Mouse (Mus musculus): Measurements from ENCODE around the gene Sntn.

Gene Sntn

DNA sequence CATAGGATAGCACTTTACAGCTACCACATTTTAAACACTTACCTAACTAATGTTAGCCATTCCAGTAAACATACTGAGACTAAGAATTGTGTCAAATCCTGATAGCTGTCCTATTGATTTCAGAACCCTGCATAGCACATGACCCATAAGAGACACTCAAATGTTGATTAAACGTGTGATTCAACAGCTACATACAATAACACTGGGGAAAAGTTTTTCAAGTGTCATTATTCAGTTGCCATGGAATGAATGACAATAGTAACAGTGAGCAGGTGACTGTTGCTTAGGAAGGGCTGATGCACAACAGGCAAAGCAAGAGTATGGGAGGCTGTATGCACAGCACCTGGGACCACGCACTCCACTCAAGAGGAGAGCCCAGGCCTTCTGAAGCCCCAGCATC is at the start of gene Sntn:
Gene Sntn, plus strand, starts transcription at position 301 of the 400 bp plus-strand sequence.
- DNase-seq (ENCODE audit: low read depth, low spot score): no peak

DNA sequence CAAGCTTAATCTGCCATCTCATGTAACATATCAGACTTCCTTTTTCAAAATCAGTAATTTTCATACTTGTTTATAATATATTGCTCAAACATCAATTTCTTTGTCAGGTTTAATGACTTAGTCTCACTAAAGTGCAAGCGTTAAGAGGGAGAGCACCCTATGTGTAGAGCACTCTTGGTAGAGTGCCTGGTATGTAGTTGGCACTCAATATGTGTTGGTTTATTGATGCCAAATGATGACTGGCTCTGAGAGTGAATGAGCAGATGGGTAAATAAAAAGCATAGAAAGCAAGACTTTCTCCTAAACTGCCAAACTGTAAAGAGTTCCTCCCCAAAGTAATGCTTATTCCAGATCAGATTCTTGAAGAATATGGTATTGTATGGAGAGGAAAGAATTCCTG is 20.8 kb upstream of the Sntn start:
- no peak for DNase-seq (ENCODE audit: low read depth, low spot score)

DNA sequence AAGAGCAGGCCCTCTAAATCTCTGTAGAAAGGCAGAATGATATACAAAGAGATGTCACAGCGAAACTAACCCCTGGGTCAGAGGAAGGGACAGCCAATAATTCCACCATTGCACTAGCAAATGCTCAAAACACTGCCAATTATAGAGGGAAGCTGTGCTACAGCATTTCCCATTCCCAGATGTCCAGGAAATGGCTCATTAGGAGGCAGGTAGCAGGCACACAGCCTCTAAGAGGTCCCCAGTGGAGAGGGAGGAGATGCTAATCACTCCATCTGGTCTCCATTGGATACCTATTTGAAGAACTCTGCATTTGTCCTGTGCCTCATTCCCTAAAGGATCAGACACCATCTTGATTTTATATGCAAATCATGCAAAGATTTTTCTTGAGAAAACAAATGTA is 19.6 kb upstream of the Sntn start:
- DNase-seq (ENCODE audit: low read depth, low spot score): no peak

DNA sequence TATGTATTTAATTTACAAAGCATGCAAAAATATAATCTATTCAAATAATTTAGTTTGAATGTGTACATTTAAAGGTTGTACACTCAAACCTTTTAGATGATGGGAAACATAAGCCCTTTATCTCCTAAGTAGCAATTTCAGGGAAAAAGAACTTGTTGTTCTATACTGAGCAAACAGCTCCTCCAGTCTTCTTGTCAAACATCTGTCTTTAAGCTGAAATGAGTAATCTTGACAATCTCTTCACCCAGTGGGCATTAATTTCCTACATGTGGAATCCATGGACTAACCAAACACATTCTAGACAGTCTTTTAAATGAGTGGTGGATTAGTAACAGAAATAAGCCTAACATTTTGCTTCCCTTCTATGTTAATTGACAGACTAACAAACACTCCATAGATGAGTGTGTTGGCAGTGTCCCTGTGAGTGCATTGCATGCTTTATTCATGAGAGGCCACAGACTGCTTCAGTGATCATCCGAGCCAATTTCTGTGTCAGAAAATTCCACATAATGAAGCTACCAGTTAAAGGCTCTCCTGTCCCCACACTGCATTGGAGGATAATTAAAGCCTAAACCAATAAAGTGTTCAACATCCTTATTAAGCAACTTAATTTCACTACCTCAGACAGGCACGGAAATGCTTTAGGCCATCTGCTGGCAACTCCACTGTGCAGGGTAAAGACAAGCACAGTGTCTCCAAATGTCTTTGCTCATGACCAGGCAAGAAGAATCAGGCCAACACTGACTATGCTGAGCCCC is 19.0 kb upstream of the Sntn start:
- no peak for DNase-seq (ENCODE audit: low read depth, low spot score)

DNA sequence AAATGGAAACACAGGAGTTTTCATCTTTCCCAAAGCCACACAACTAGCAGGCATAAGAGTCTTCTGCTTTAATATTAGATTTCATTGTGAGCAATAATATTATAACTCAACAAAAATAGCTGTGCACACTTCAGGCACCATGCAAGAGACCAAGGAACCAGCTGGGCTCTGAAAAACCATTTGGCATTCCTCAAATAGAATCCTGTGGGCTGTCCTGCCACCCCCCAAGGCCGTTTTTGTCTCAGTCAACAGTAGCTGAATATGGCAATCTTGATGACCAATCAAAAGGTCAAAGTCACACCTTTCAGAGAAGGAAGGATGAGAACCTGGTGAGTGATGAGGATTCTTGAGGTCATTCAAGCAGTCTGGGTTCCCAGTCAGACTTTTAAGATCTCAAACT is 16.0 kb downstream of the Sntn start:
- no peak for DNase-seq (ENCODE audit: low read depth, low spot score)

DNA sequence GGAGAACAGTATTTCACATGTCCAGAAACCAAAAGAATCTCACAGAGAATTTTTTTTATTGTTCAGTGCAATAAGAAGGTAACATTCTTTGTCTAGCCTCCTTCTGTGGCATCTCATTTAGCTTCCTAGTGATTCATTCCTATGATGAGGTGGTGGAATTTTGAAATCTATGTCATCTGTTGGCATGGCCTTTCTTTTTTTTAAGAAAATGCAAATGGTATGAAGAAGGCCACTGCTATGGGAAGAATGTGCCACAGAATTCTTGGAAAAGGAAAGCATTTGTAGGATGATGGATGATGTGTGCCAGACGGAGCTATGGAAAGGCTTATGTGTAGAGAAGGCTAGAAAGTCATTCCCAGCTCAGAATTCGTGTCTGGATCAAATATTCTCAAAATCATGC is 19.8 kb downstream of the Sntn start:
- no peak for DNase-seq (ENCODE audit: low read depth, low spot score)

DNA sequence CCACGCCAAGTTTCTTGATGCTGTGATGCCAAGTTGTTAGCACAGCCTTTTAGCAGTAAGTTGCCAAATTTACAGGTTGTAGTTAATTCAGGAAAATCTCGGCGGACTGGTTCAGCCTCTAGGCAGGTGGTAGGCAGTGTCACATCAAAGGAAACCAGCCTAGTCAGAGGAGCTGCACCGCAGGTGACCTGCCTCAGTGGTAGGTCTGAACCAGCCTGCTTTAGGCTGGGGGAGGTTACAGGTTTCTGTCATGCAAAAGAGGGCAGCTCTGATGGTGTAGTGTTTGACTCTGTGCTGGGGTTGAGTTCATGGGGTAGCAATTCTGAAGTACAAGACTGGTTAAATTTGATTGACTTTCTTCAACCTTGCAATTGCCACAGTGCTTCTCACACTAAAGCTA is 61.6 kb downstream of the Sntn start:
- DNase-seq (ENCODE audit: low read depth, low spot score): no peak
